Mouse (Mus musculus) CH12.LX (cell line): ENCODE measurements around the gene Cdk15. TPM values are rescaled to one million over a fixed set of nuclear protein-coding genes. Genes with fewer than 3 reads are reported as not detected.

Experiments used
- DNase-seq: peaks from one replicate; pipeline ENCODE4 v3.0.0-alpha.2; 2013; ENCODE audit errors: extremely low read depth
- H3K27ac ChIP-seq: 2 replicates; pipeline ENCODE4 v1.5.1; 2012; ENCODE audit warnings: low read depth, mild to moderate bottlenecking, control low read depth, moderate library complexity; ENCODE audit not compliant: insufficient read depth
- H3K27me3 ChIP-seq: replicated peaks from 2 replicates; pipeline ENCODE3; 2012; ENCODE audit warnings: inconsistent platforms
- H3K36me3 ChIP-seq, 2 experiments: replicated peaks in 1 of 2; 2 replicates each; pipeline versions ENCODE3 to v1.6.1; 2012; ENCODE audit warnings: inconsistent platforms in 1 of 2, low read length in 1 of 2, mild to moderate bottlenecking in 1 of 2, mixed read lengths in 1 of 2, moderate library complexity in 1 of 2; ENCODE audit not compliant: control insufficient read depth in 1 of 2, insufficient read depth in 1 of 2
- H3K4me1 ChIP-seq, 2 experiments: 2 replicates each; pipeline ENCODE4 v1.6.1; 2012; ENCODE audit warnings: inconsistent platforms in 1 of 2, moderate library complexity in 1 of 2; ENCODE audit not compliant: insufficient read depth in 2 of 2, control insufficient read depth in 1 of 2
- H3K4me2 ChIP-seq: 2 replicates; pipeline ENCODE4 v1.6.1; 2012; ENCODE audit warnings: low read depth, mild to moderate bottlenecking, control low read depth; ENCODE audit not compliant: poor library complexity, insufficient read depth, severe bottlenecking
- H3K4me3 ChIP-seq, 3 experiments: fragments of 150-350 bp in 1 of 3; sonication (generic) in 1 of 3; replicated peaks in 1 of 3; 2 replicates each; pipeline versions ENCODE3 to v1.5.1; 2011 to 2012; ENCODE audit warnings: low read depth in 2 of 3, low read length in 2 of 3, mild to moderate bottlenecking in 2 of 3, moderate library complexity in 2 of 3, control low read depth in 1 of 3, improper control_type of control experiment in 1 of 3, inconsistent platforms in 1 of 3, mixed read lengths in 1 of 3; ENCODE audit not compliant: poor library complexity in 1 of 3
- H3K79me2 ChIP-seq: replicated peaks from 2 replicates; pipeline ENCODE4 v1.6.1; 2012; ENCODE audit warnings: mild to moderate bottlenecking, moderate library complexity; ENCODE audit not compliant: control insufficient read depth, poor library complexity, insufficient read depth, severe bottlenecking; ENCODE audit errors: extremely low read depth
- H3K9ac ChIP-seq: 2 replicates; pipeline ENCODE4 v1.6.1; 2012; ENCODE audit warnings: low read depth, mild to moderate bottlenecking, control low read depth, moderate library complexity; ENCODE audit not compliant: insufficient read depth
- H3K9me3 ChIP-seq: replicated peaks from 2 replicates; pipeline ENCODE3; 2012; ENCODE audit warnings: low read length, inconsistent platforms, mixed read lengths
- BHLHE40 ChIP-seq: IDR thresholded peaks from 2 replicates; pipeline ENCODE4 v1.6.1; 2011; ENCODE audit warnings: mild to moderate bottlenecking, low read depth, low read length, improper control_type of control experiment
- E2F4 ChIP-seq: IDR thresholded peaks from 2 replicates; pipeline ENCODE4 v1.6.1; 2011; ENCODE audit warnings: low read depth, low read length, improper control_type of control experiment; ENCODE audit not compliant: insufficient replicate concordance
- ELF1 ChIP-seq: IDR thresholded peaks from 2 replicates; pipeline ENCODE4 v1.6.1; 2014; ENCODE audit warnings: low read depth, mild to moderate bottlenecking, inconsistent platforms, low read length, improper control_type of control experiment
- EP300 ChIP-seq: IDR thresholded peaks from 2 replicates; pipeline ENCODE4 v1.6.1; 2011; ENCODE audit warnings: low read length, improper control_type of control experiment
- HCFC1 ChIP-seq: IDR thresholded peaks from 2 replicates; pipeline ENCODE4 v1.6.1; 2012; ENCODE audit warnings: low read depth, mild to moderate bottlenecking, inconsistent platforms, low read length, improper control_type of control experiment
- JUN ChIP-seq: IDR thresholded peaks from 2 replicates; pipeline ENCODE4 v1.6.1; 2011; ENCODE audit warnings: low read depth, mild to moderate bottlenecking, low read length, improper control_type of control experiment, moderate library complexity; ENCODE audit not compliant: insufficient read depth
- KAT2A ChIP-seq: IDR thresholded peaks from 2 replicates; pipeline ENCODE4 v1.6.1; 2012; ENCODE audit warnings: low read length, improper control_type of control experiment, inconsistent platforms; ENCODE audit not compliant: insufficient replicate concordance
- MAFK ChIP-seq: IDR thresholded peaks from 2 replicates; pipeline ENCODE4 v1.6.1; 2011; ENCODE audit warnings: low read length, improper control_type of control experiment; ENCODE audit not compliant: insufficient replicate concordance
- MAZ ChIP-seq: IDR thresholded peaks from 2 replicates; pipeline ENCODE4 v1.6.1; 2012; ENCODE audit warnings: low read depth, mild to moderate bottlenecking, inconsistent platforms, low read length, improper control_type of control experiment, moderate library complexity
- MEF2A ChIP-seq: IDR thresholded peaks from 2 replicates; pipeline ENCODE4 v1.6.1; 2014; ENCODE audit warnings: low read depth, mild to moderate bottlenecking, inconsistent platforms, low read length, improper control_type of control experiment, borderline replicate concordance
- MXI1 ChIP-seq: IDR thresholded peaks from 2 replicates; pipeline ENCODE4 v1.6.1; 2011; ENCODE audit warnings: mild to moderate bottlenecking, low read depth, low read length, improper control_type of control experiment
- NELFE ChIP-seq: IDR thresholded peaks from 2 replicates; pipeline ENCODE4 v1.6.1; 2011; ENCODE audit warnings: low read depth, low read length, improper control_type of control experiment
- NRF1 ChIP-seq: IDR thresholded peaks from 2 replicates; pipeline ENCODE4 v1.6.1; 2014; ENCODE audit warnings: low read depth, mild to moderate bottlenecking, inconsistent platforms, low read length, improper control_type of control experiment, moderate library complexity
- POLR2A ChIP-seq: IDR thresholded peaks from 2 replicates; pipeline ENCODE4 v1.6.1; 2011; ENCODE audit warnings: low read depth, mild to moderate bottlenecking, improper control_type of control experiment, low read length
- RCOR1 ChIP-seq: conservative IDR thresholded peaks from 2 replicates; pipeline ENCODE4 v1.6.1; 2012; ENCODE audit warnings: low read depth, mild to moderate bottlenecking, inconsistent platforms, low read length, improper control_type of control experiment
- TBP ChIP-seq: conservative IDR thresholded peaks from 2 replicates; pipeline ENCODE4 v1.6.1; 2011; ENCODE audit warnings: low read depth, low read length, improper control_type of control experiment
- TCF12 ChIP-seq: IDR thresholded peaks from 2 replicates; pipeline ENCODE4 v1.6.1; 2014; ENCODE audit warnings: low read depth, mild to moderate bottlenecking, inconsistent platforms, low read length, improper control_type of control experiment
- USF1 ChIP-seq: IDR thresholded peaks from 2 replicates; pipeline ENCODE4 v1.6.1; 2014; ENCODE audit warnings: low read depth, mild to moderate bottlenecking, inconsistent platforms, low read length, improper control_type of control experiment
- USF2 ChIP-seq: conservative IDR thresholded peaks from 2 replicates; pipeline ENCODE4 v1.6.1; 2011; ENCODE audit warnings: low read depth, low read length, improper control_type of control experiment
- ZNF384 ChIP-seq: IDR thresholded peaks from 2 replicates; pipeline ENCODE4 v1.6.1; 2012; ENCODE audit warnings: low read depth, low read length, improper control_type of control experiment, inconsistent platforms
- dilution Hi-C: fragments of 300-500 bp; cut with MboI; formaldehyde crosslinking; loops from 2 replicates; pipeline ENCODE4 v1.14.3; 2020; ENCODE audit warnings: low sequenced_read_pairs; ENCODE audit not compliant: extremely low pct_unique_long_range_greater_than_20kb, extremely low pct_ligation_motif_present
- in situ Hi-C: fragments of 300-500 bp; cut with MboI; formaldehyde crosslinking; loops from 3 replicates; pipeline ENCODE4 v1.14.3; 2019; ENCODE audit warnings: low sequenced_read_pairs, low pct_ligation_motif_present, low pct_unique_long_range_greater_than_20kb, mixed read lengths
- polyA plus RNA-seq: library from polyadenylated mRNA; unstranded; fragments of >175 nt; gene quantifications from 2 replicates; pipeline ENCODE4 v1.2.1, GENCODE M21; 2012; ENCODE audit warnings: low read depth; ENCODE audit not compliant: insufficient read length
- total RNA-seq, 2 experiments: library from RNA; depleted of rRNA; stranded (reverse); fragments of 300-350 nt in 1 of 2; fragments of >200 nt in 1 of 2; gene quantifications; 2 replicates each; pipeline ENCODE4 v1.2.3; 2012 to 2014

The Cdk15 gene
- total and polyA plus RNA-seq, 3 experiments, result 0.13 TPM; not detected in 2

- Histone ChIP-seq H3K27ac (no peak overlapping the region), H3K36me3 (no peaks in the 10 kb centered on the region), H3K9me3 (no peaks in the 10 kb centered on the region), H3K27me3 (no peaks in the 10 kb centered on the region), H3K9ac (no peak overlapping the region), H3K4me3 (no peak overlapping the region), H3K79me2 (no peaks in the 10 kb centered on the region), H3K4me2 (no peak overlapping the region), H3K4me1 (peaks cover 0 to 3% of the 10 kb centered on the region in 2 experiments; a peak in 1 of 4 replicates)
- dilution Hi-C loops (no loop called here), in situ Hi-C loops (no loop called here)
- no peak for DNase-seq
- TF ChIP-seq JUN, result no peak
- TF ChIP-seq TBP, result no peak
- TF ChIP-seq USF1, result no peak
- no peak for TF ChIP-seq MAZ
- TF ChIP-seq MAFK, result no peak
- no peak for TF ChIP-seq MXI1
- no peak for TF ChIP-seq KAT2A
- no peak for TF ChIP-seq HCFC1
- TF ChIP-seq USF2, result no peak
- TF ChIP-seq NRF1, result no peak
- no peak for TF ChIP-seq BHLHE40
- TF ChIP-seq ELF1, result no peak
- no peak for TF ChIP-seq POLR2A
- no peak for TF ChIP-seq EP300
- TF ChIP-seq MEF2A, result no peak
- TF ChIP-seq E2F4, result no peak
- no peak for TF ChIP-seq TCF12
- TF ChIP-seq NELFE, result no peak
- no peak for TF ChIP-seq RCOR1
- TF ChIP-seq ZNF384, result no peak
Measured at GRCm38 (mm10) chr1:59298491-59299090, 41.9 kb downstream of the Cdk15 start.

- no peaks in the 10 kb centered on the region for H3K9me3 ChIP-seq
- H3K4me2 ChIP-seq, result no peak overlapping the region
- no peak overlapping the region for H3K9ac ChIP-seq
- dilution Hi-C loops (no loop called here), in situ Hi-C loops (loop anchor here (25.0 kb wide), 1 partner anchor 305 kb away; no protein-coding TSS in a partner anchor)
- no peaks in the 10 kb centered on the region for H3K79me2 ChIP-seq
- H3K4me1 ChIP-seq, result peaks cover 0 to 3% of the 10 kb centered on the region in 2 experiments; a peak in 1 of 4 replicates
- H3K27ac ChIP-seq, result no peak overlapping the region
- no peak for TF ChIP-seq BHLHE40
- DNase-seq, result no peak
- no peak overlapping the region for H3K4me3 ChIP-seq
- H3K36me3 ChIP-seq, result no peaks in the 10 kb centered on the region
- no peaks in the 10 kb centered on the region for H3K27me3 ChIP-seq
Measured at GRCm38 (mm10) chr1:59307310-59307709, 50.6 kb downstream of the Cdk15 start.
